7 mouse cellular contexts compared by ENCODE assay signal in genomic region chr5:32610801-32611340, GRCm38 (mm10). TPM values are rescaled to one million over a fixed set of nuclear protein-coding genes. Genes with fewer than 3 reads are reported as not detected.
DNase-seq lines count a peak whose midpoint lies in the region; ATAC-seq lines count a peak whose summit lies in the region.

Yes1 (plus strand) TSS chr5:32611171.

- H3K4me2 ChIP-seq in intestine, embryonic 14.5 days (ENCODE audit: low read length), result peak within 1 kb of the TSS; percentile 57
- H3K4me2 ChIP-seq in midbrain, embryonic 11.5 days, result peak within 1 kb of the TSS; percentile 55

- peak; percentile 97 for ATAC-seq in intestine, embryonic 14.5 days (replicated peaks; ENCODE audit: low FRiP score, low TSS enrichment, low read depth)
- ATAC-seq in midbrain, embryonic 11.5 days (ENCODE audit: low FRiP score), result peak; percentile 94

- peak within 1 kb of the TSS; percentile 81 for H3K9ac ChIP-seq in intestine, embryonic 14.5 days (ENCODE audit: low read length)
- peak within 1 kb of the TSS; percentile 85 for H3K9ac ChIP-seq in midbrain, embryonic 11.5 days (ENCODE audit: low read length)

- peak within 1 kb of the TSS; percentile 84 for H3K27ac ChIP-seq in intestine, embryonic 14.5 days (ENCODE audit: low read depth)
- peak within 1 kb of the TSS; percentile 81 for H3K27ac ChIP-seq in midbrain, embryonic 11.5 days (ENCODE audit: low read depth, low read length)

- no peaks in the 10 kb centered on the region for H3K36me3 ChIP-seq in intestine, embryonic 14.5 days (ENCODE audit: control insufficient read depth, insufficient read depth, low read length)
- no peaks in the 10 kb centered on the region for H3K36me3 ChIP-seq in midbrain, embryonic 11.5 days (ENCODE audit: control insufficient read depth, insufficient read depth, low read length)

- peak within 1 kb of the TSS; percentile 68 for H3K4me3 ChIP-seq in intestine, embryonic 14.5 days (ENCODE audit: low read depth, low read length)
- peak within 1 kb of the TSS; percentile 65 for H3K4me3 ChIP-seq in midbrain, embryonic 11.5 days (ENCODE audit: low read depth, low read length)

- H3K4me1 ChIP-seq in intestine, embryonic 14.5 days (replicated peaks; ENCODE audit: control insufficient read depth, insufficient read depth, low read length), result peaks cover 6% of the 10 kb centered on the region; the same call in 1 of the 2 replicates
- no peaks in the 10 kb centered on the region; the same call in 1 of the 2 replicates for H3K4me1 ChIP-seq in midbrain, embryonic 11.5 days (ENCODE audit: control insufficient read depth, insufficient read depth, low read length)

- under 1% methylated on average over 53 of the region's 69 CpGs for WGBS in intestine, embryonic 14.5 days
- under 1% methylated on average over 58 of the region's 69 CpGs for WGBS in midbrain, embryonic 11.5 days

- intact Hi-C loops in left cerebral cortex, postnatal 4 days (cut with DNase I), result no loop called here

- peak; percentile 80 for DNase-seq in adrenal gland, adult 8-10 months
- DNase-seq in embryo, embryonic 10 days (ENCODE audit: low spot score), result peak; percentile 83
- DNase-seq in gastrocnemius, postnatal 25 days, result peak; percentile 86
- DNase-seq in intestine, embryonic 14.5 days (ENCODE audit: low spot score), result peak; percentile 90
- peak; percentile 80 for DNase-seq in left cerebral cortex, postnatal 4 days
- peak; percentile 98 for DNase-seq in midbrain, embryonic 11.5 days (ENCODE audit: low spot score, missing footprints)
- peak; percentile 60 for DNase-seq in skeletal muscle tissue, adult 2 months (ENCODE audit: low read depth, low spot score)

- no peaks in the 10 kb centered on the region for H3K9me3 ChIP-seq in intestine, embryonic 14.5 days (ENCODE audit: control insufficient read depth, low read length)
- no peaks in the 10 kb centered on the region for H3K9me3 ChIP-seq in midbrain, embryonic 11.5 days (ENCODE audit: control insufficient read depth, low read length)

- H3K27me3 ChIP-seq in intestine, embryonic 14.5 days (replicated peaks; ENCODE audit: control insufficient read depth, insufficient read depth, low read length), result no peaks in the 10 kb centered on the region
- no peaks in the 10 kb centered on the region for H3K27me3 ChIP-seq in midbrain, embryonic 11.5 days (ENCODE audit: control insufficient read depth, insufficient read depth, low read length)

RNA-seq across cellular contexts. Expression of gene Yes1, which starts in this region (rescaled TPM):
- 10 to 100 TPM; 38.1 to 49.1 (median 43.7) TPM for total RNA-seq in adrenal gland, adult 8-10 months (2022)
- total RNA-seq in gastrocnemius, postnatal 25 days (2021), result 1 to 10 TPM; 8.0 to 9.0 TPM
- polyA plus RNA-seq in intestine, embryonic 14.5 days (2014; fragmentation: Nextera tagmentation; extraction: Ambion mirVana), result 37.2 and 42.3 TPM in 2 replicates
- 10 to 100 TPM; 21.5 to 23.1 TPM for total RNA-seq in left cerebral cortex, postnatal 4 days (2021)
- 29.0 and 32.7 TPM in 2 replicates for polyA plus RNA-seq in midbrain, embryonic 11.5 days (2014; fragmentation: Nextera tagmentation; extraction: Ambion mirVana)

Comparison
In these comparisons a context has a peak if more than half of its experiments do, and no peak if none do; other contexts are left out.
1. Peak in every context shown above with its lines: DNase-seq, ATAC-seq, H3K4me3 ChIP-seq and H3K27ac ChIP-seq.